Mouse (Mus musculus): ENCODE data around the gene Cyp1a1.

Gene Cyp1a1

DNA sequence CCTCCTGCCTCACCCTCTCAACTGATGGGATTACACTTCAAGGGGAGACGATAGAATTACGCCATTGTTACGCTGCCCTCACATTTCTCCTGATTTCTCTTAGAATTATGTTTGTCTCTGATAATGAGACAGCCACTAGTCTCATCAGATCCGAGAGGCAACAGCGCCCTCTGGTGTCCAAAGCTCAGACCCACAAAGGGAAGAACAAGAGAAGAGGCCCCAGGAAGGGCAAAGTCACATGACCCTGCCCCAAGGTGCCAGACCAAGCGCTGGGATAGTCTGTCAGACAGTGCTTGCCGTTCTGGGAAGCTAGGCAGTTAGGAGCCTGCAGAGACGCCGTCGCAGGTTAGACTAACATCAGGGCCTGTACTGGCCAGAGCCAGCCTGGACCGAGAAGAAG is 32.0 kb upstream of the Cyp1a1 start:
- ATAC-seq (ENCODE audit: low TSS enrichment), result peak; percentile 74

DNA sequence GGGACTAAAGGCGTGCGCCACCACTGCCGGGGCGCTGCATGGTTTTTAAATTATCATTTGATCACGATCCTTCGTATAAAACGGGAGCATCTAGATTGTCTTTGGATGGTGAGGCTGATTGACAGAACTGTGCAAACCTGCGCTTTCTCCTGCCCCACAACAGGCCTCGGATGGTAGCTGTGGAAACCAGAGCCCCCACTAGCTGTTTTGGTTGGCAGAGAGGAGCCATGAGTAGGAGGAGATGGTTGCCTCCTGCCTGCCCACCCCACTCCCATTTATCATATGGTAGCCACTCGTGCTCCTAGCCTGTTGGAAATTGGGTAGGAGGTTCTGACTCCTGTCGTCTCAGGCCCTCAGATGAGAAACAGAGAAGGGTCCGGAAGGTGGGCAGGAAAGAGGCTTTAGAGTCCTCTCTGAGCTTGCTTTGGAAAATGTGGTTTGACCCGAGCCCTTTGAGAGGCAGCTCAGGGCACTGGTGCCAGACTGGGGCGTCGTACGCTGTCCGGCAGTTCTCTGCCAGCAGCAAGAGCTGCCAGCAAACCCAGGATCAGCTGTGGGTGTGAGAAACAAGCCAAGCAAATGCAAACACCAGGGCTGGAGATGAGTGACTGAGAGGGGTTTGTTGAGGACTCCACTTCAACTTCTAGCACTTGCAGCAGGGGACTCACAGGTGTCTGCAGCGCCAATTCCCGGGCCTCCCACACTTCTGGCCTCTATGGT is 30.9 kb upstream of the Cyp1a1 start:
- no peak for ATAC-seq (ENCODE audit: low TSS enrichment)

DNA sequence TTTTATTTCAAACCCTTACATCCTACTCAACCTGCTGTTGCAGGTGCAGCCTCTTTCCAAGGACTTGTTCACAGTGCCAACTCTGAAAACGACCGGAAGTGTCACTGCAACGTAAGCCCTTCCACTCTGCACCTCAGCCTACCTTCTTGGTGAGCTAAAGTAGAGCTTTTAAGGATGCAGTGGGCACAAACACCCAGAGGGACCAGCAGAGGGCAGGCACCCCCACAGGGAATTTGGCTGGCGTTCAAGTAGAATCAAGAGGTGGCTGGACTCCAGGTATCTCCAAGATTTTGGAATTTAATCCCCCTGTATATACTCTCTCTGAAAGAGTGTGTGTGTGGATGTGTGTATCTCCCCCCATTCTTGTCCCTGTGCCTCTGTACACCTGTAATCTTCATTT is 29.9 kb upstream of the Cyp1a1 start:
- ATAC-seq (ENCODE audit: low TSS enrichment), result no peak

GRCm38 (mm10) chr9:57658970-57659369 is 28.8 kb upstream of the Cyp1a1 start:
- no peak for ATAC-seq (ENCODE audit: low TSS enrichment)

GRCm38 (mm10) chr9:57659774-57660173 is 28.0 kb upstream of the Cyp1a1 start:
- ATAC-seq (ENCODE audit: low TSS enrichment), result peak; percentile 90

DNA sequence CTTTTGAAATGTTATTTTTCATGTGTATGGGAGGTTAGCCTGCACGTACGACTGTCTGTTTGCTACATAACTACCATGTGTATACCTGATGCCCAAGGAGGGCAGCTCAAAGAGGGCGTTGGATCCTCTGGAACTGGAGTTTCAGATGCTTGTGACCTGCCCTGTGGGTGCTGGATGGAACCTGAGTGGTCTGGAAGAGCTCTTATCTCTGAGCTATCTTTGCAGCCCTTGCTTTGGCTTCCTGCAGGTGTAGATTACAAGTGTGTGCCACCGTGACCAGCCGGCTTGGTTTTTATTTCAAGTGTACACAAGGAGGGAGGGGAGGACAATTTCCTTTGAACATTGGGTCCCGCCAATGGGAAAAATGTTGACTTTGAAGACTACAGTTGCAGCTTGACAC is 27.2 kb upstream of the Cyp1a1 start:
- ATAC-seq (ENCODE audit: low TSS enrichment), result no peak

GRCm38 (mm10) chr9:57661552-57661951 is 26.2 kb upstream of the Cyp1a1 start:
- no peak for ATAC-seq (ENCODE audit: low TSS enrichment)

DNA sequence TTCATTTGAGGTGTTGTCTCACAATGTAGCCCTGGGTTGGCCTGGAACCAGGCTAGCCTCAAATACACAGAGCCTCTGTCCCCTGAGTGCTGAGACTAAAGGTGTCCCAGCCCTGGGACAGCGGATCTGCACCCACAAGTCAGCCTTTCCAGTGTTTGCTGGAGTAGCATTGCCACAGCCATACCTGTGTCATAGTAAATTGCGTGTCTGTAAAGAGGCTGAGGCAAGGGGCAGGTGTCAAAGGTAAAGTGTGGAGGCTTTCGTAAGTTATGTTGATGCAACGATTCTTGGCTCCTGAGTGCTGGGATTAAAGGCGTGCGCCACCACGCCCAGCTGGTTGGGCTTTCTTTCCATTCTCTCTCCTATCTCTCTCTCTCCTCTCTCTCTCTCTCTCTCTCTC is 23.1 kb upstream of the Cyp1a1 start:
- ATAC-seq (ENCODE audit: low TSS enrichment), result no peak

- ATAC-seq (ENCODE audit: low TSS enrichment), result no peak
These were observed 21.2 kb upstream of the Cyp1a1 start for GRCm38 (mm10) chr9:57666536-57666935.

DNA sequence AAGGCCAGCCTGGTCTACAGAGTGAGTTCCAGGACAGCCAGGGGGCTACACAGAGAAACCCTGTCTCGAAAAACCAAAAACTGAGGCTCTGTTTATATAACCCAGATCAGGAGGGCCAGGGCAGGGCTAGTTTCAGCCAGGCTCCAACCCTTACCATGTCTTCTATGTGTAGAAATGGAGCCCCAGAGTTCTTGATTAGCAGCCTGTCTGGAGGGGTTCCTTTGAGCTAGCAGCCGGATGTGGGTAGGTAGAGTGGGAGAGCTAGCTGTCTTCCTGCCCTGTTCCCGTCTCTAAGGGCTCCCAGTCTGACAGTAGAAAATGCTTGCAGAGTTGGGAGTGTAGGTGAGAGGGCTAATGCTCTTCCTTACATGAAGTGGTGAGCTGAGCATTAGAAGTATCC is 20.6 kb upstream of the Cyp1a1 start:
- no peak for ATAC-seq (ENCODE audit: low TSS enrichment)

GRCm38 (mm10) chr9:57667817-57668216 is 19.9 kb upstream of the Cyp1a1 start:
- no peak for ATAC-seq (ENCODE audit: low TSS enrichment)

DNA sequence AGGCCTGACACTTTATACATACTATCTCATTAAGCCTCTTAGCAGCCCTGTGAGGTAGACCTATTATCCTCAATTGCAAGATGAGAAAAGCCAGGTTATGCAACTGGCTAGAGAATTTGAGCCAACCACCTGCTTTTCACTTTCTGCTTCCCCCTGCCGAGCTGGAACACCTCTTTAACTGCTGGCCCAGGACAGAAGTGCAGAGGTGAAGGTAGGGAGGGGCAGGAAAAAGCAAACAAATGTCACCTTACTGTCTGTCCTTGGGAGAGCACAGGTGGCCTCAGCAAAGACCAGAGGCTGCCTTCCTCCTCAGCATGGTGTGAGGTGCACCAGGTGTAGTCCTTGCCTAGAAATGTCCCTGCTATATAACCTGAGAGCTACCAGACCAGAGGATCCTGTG is 19.5 kb upstream of the Cyp1a1 start:
- no peak for ATAC-seq (ENCODE audit: low TSS enrichment)

DNA sequence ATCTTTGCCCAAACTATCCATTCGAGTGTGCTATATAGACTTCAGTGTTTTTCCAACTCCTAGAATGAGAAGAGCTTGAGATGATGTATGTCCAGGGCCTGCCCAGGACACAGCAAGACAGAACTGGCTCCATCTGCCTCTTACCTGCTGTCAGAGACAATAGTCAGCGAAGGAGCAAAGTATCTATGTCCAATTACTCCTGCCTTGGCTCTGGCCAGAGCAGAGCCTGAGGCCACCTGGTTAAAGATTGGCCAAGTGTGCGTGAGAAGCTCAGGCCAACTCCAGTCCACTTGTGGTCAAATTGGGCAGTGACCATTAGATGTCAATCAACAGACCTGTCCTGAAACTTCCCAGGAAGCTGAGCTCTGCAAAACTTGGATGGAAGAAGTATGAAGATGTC is 18.2 kb upstream of the Cyp1a1 start:
- no peak for ATAC-seq (ENCODE audit: low TSS enrichment)

DNA sequence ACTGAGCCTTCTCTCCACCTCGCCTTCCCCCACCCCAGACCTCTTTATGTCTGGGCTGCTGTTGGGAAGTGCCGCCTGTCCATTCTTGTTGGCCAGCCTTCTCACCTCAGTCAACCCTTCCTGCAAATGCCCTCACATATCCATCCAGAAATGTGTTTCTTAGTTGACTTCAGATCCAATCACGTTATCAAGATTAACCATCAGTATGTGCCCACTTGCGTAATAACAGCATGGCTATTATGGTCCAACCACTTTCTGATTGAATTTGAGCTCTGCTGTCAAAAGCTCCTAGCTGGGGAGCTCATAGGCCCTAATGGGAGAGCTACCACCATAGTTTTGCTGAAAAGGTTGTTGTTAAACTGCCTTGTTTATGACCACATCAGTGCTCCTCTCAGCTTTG is 16.7 kb upstream of the Cyp1a1 start:
- ATAC-seq (ENCODE audit: low TSS enrichment), result no peak

- no peak for ATAC-seq (ENCODE audit: low TSS enrichment)
These were observed 16.2 kb upstream of the Cyp1a1 start for GRCm38 (mm10) chr9:57671500-57671899.

GRCm38 (mm10) chr9:57681411-57681810 is 6.3 kb upstream of the Cyp1a1 start:
- no peak for ATAC-seq (ENCODE audit: low TSS enrichment)

DNA sequence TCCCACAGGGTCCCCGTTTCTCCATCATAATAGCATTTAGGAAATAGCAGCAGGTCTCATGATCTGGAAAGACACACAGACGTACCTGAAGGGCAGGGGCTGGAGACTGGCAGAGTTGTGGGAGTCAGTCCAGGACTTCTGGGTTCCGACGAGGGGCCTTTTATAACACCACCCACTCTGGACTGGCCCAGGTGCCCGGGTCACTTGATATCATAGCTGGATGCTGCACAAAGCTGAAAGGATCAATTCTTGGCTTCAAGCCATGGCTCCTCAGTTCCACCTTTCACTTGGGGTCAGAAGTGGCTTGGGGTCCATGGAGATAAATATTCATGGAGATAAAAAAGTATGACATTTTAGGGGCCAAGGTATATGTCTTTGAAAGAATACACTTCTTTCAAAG is 4.2 kb upstream of the Cyp1a1 start, which contains the start of gene Cyp1a2:
Cyp1a2 (minus strand) TSS at position 184 of the 400 bp plus-strand sequence.
- no peak for ATAC-seq (ENCODE audit: low TSS enrichment)

DNA sequence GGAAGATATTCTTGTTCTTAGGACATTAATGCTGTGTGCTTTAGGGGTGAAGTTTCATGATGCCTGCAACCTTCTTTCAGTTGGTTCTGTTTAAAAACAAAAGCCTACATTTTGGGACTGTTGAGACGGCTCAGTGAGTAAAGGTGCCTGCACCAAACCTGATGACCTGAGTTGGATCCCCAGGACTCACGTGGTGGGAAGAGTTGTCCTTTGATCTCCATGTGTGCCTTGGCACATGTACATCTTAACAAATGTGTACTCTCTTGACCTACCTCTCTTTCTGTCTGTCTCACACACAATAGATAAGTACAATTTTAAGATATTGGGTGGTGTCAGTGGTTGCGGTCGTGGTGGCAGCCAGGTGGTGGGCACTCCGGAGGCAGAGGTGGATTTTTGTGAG is 1.7 kb upstream of the Cyp1a1 start:
- ATAC-seq (ENCODE audit: low TSS enrichment), result no peak

DNA sequence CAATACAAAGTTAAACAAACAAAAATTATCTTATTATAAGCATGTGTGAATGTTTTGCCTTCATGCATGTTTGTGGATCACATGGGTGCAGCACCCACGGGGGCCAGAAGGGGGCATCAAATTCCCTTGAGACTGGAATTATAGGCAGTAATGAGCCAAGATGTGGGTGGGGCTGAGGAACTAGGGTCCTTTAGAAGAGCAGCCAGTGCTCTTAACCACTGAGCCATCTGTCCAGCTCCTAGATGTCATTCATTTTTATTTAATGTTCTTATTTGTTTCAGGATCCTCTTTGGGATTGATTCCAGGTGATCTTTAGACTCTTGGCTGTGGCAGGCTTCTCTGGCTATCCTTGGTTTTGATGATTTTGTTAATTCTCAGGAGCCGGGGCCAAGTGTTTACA is 430 bp downstream of the Cyp1a1 start:
- ATAC-seq (ENCODE audit: low TSS enrichment), result no peak

DNA sequence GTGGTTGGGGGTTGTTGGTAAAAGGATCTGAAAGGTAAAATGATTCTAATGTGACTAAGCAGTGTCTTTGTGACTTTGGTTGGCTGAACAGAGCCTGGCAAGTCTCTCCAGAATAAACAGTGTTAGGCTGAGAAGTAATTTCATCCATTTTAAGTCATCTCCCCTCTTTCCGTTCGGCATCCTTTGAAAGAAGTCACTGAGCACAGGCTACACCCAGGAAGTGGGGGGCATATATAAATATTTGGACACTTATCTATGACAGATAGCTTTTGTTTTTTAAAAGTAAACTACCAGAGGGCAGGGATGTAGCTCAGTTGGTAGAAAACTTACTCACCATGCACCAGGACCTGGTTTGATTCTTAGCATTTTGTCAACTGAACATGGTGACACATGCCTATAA is 878 bp downstream of the Cyp1a1 start:
- ATAC-seq (ENCODE audit: low TSS enrichment), result no peak

DNA sequence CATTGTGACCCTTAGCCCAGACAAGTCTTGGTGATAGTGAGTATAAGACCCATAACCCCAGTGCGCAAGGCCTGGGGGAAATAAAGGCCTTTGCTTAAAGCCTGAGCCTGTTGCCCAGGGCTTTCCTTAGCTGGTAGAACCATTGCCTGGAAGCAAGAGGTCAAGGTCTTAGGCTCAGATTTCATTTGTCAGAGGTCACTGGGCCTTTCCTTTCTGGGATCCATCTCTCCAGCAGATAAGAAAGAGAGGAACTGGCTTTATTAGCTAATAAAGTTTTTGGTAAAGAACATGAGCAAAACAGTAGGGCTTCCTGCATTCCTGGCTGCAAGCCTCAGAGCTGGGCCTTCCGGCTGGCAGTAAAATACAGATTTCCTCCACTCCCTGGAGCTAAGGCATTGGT is 6.4 kb downstream of the Cyp1a1 start:
- ATAC-seq (ENCODE audit: low TSS enrichment), result no peak

GRCm38 (mm10) chr9:57696380-57697285 is 8.9 kb downstream of the Cyp1a1 start:
- ATAC-seq (ENCODE audit: low TSS enrichment), result peak; percentile 80

DNA sequence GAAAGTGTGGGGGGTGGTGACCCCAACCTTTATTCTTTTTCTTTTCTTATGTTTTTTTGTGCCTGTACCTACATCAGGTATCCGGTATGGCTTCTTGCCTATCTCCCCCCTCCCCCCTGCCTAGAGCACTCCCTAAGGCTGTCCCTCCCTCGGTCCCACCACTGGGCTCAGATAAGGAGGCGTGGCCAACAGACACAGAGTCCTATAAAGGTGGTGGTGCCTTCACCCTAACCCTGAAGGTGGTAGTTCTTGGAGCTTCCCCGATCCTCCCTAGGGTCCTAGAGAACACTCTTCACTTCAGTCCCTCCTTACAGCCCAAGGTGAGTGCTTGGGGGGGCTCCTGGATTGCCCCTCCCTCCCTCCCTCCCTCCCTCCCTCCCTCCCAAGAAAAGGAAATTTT is 9.7 kb downstream of the Cyp1a1 start:
- ATAC-seq (ENCODE audit: low TSS enrichment), result no peak

Measured in frontal cortex, adult (tissue).